13 mouse cellular contexts compared by ENCODE assay signal in the genomic region with DNA sequence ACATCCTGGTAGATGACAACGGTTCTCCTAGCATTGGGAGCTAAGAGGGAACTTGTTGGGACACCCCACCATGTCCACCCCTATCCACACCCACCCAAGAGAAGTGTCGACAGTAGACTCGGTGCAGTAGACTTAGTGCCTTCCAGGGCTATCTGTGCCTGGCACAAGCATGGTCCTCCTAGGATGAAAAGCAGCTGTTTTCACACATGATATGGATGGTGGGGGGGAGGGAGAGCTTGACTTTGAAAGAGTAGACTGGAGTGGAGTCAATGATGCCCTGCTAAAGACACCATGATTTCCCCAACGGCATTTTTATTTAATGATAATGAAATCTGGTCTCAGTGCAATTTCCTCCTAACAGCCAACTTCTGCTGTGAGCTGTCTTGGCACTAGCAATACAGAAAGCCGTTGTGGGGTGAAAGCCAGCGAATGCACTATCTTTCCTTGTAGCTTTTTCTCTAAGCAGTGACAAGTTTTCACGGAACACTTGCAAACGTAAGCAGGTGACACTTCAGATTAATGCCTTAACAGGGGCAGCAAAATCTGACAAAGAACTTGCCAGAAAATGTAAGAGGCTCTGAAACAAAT.
DNase-seq lines count a peak whose midpoint lies in the region; ATAC-seq and TF ChIP-seq lines count a peak whose summit lies in the region.
"Had no signal": no experiment of that assay in that cellular context is flagged by ENCODE, and none has a peak within 500 bp of the region (broad histone marks: within the 10 kb centered on the region; RNA-seq: fewer than 3 reads in every experiment).

No protein-coding gene starts in this region.

- H3K27me3 ChIP-seq in lung, postnatal 0 days (replicated peaks; ENCODE audit: insufficient read depth, low read length), result no peaks in the 10 kb centered on the region
- H3K27me3 ChIP-seq in limb, embryonic 13.5 days, result no peaks in the 10 kb centered on the region
- H3K27me3 ChIP-seq: neural tube, embryonic 12.5 days had no signal

- H3K36me3 ChIP-seq in lung, postnatal 0 days (ENCODE audit: insufficient read depth, low read length), result no peaks in the 10 kb centered on the region
- H3K36me3 ChIP-seq in limb, embryonic 13.5 days, result no peaks in the 10 kb centered on the region
- H3K36me3 ChIP-seq: neural tube, embryonic 12.5 days had no signal

- 46% methylated on average over 8 of the region's 8 CpGs for WGBS in lung, postnatal 0 days
- WGBS in lung, adult 2 months, result 52% methylated on average over 8 of the region's 8 CpGs
- 67% methylated on average over 8 of the region's 8 CpGs for WGBS in limb, embryonic 13.5 days

- TF ChIP-seq EP300 in lung, postnatal 0 days (IDR thresholded peaks at IDR 0.05), result no peak

- ATAC-seq in lung, postnatal 0 days, result no peak
- peak; percentile 26; the same call in 1 of the 2 replicates for ATAC-seq in common myeloid progenitor, adult 5-6 weeks (replicated peaks; ENCODE audit: low read depth, poor library complexity, severe bottlenecking)
- ATAC-seq in limb, embryonic 13.5 days (ENCODE audit: low FRiP score, low read depth), result 0 out of 2 replicates have a peak, but pooled peaks have one; percentile 13

- H3K9ac ChIP-seq in lung, postnatal 0 days (replicated peaks; ENCODE audit: low read depth), result no peak overlapping the region
- H3K9ac ChIP-seq in limb, embryonic 13.5 days, result no peak overlapping the region
- H3K9ac ChIP-seq: neural tube, embryonic 12.5 days had no signal

- H3K4me3 ChIP-seq in gastrocnemius, adult 2 months, result peak overlapping the region; percentile 46; the same call in 1 of the 2 replicates
- H3K4me3 ChIP-seq in lung, postnatal 0 days (ENCODE audit: low read depth, low read length), result no peak overlapping the region
- H3K4me3 ChIP-seq in lung, adult 2 months (replicated peaks; ENCODE audit: extremely low read depth, low read depth, low read length), result no peak overlapping the region
- H3K4me3 ChIP-seq in limb, embryonic 13.5 days, result no peak overlapping the region
- H3K4me3 ChIP-seq: neural tube, embryonic 12.5 days had no signal

- H3K4me1 ChIP-seq in lung, postnatal 0 days (ENCODE audit: insufficient read depth, low read depth, low read length), result peaks cover 9% of the 10 kb centered on the region; the same call in 1 of the 2 replicates
- peaks cover 2% of the 10 kb centered on the region; the same call in 1 of the 2 replicates for H3K4me1 ChIP-seq in lung, adult 2 months (ENCODE audit: control insufficient read depth, insufficient read depth, low read length)
- peaks cover 28% of the 10 kb centered on the region for H3K4me1 ChIP-seq in limb, embryonic 13.5 days
- H3K4me1 ChIP-seq: neural tube, embryonic 12.5 days had no signal

- intact Hi-C loops in gastrocnemius, adult 2 months (cut with DNase I), result no loop called here

- no peak for TF ChIP-seq CTCF in gastrocnemius, adult 2 months (IDR thresholded peaks at IDR 0.05)
- no peak for TF ChIP-seq CTCF in lung, postnatal 0 days (IDR thresholded peaks at IDR 0.05)
- no peak for TF ChIP-seq CTCF in lung, adult 2 months (IDR thresholded peaks at IDR 0.05; ENCODE audit: insufficient read depth, low read length)

- no peak overlapping the region for H3K4me2 ChIP-seq in lung, postnatal 0 days (replicated peaks; ENCODE audit: low read depth, low read length)
- H3K4me2 ChIP-seq in limb, embryonic 13.5 days (replicated peaks), result no peak overlapping the region
- H3K4me2 ChIP-seq: neural tube, embryonic 12.5 days had no signal

- peak overlapping the region; percentile 71; the same call in 1 of the 2 replicates for H3K27ac ChIP-seq in gastrocnemius, adult 2 months
- H3K27ac ChIP-seq in lung, postnatal 0 days (ENCODE audit: low read length), result no peak overlapping the region
- peak overlapping the region; percentile 22; the same call in 1 of the 2 replicates for H3K27ac ChIP-seq in limb, embryonic 13.5 days
- H3K27ac ChIP-seq: macrophage; neural tube, embryonic 12.5 days; stomach, postnatal 0 days had no signal

- DNase-seq in gastrocnemius, adult 2 months, result no peak
- DNase-seq in gastrocnemius, postnatal 25 days, result no peak
- peak; percentile 42 for DNase-seq in lung, postnatal 0 days (ENCODE audit: low spot score)
- no peak for DNase-seq in lung, adult 2 months
- no peak for DNase-seq in thymus, postnatal 36 days
- no peak for DNase-seq in liver
- DNase-seq: embryo, embryonic 11 days; kidney, postnatal 14 days had no signal

- TF ChIP-seq POLR2A in lung, adult 2 months (IDR thresholded peaks at IDR 0.05; ENCODE audit: borderline replicate concordance, extremely low read depth, low read depth, low read length), result no peak

- H3K9me3 ChIP-seq in lung, postnatal 0 days (ENCODE audit: low read length), result no peaks in the 10 kb centered on the region
- no peaks in the 10 kb centered on the region for H3K9me3 ChIP-seq in limb, embryonic 13.5 days
- H3K9me3 ChIP-seq: neural tube, embryonic 12.5 days had no signal
